Mouse (Mus musculus): ENCODE results near the gene Scml2. TPM values are rescaled to one million over a fixed set of nuclear protein-coding genes. Genes with fewer than 3 reads are reported as not detected.
"Not testable (repeated sequence)": the region's sequence is repeated elsewhere in the genome, so short reads cannot be mapped to it uniquely, and the experiment has no call there.

Gene Scml2
- not detected in 2 replicates for polyA plus RNA-seq (2012; ENCODE audit: insufficient read depth, insufficient read length, missing spikeins)

DNA sequence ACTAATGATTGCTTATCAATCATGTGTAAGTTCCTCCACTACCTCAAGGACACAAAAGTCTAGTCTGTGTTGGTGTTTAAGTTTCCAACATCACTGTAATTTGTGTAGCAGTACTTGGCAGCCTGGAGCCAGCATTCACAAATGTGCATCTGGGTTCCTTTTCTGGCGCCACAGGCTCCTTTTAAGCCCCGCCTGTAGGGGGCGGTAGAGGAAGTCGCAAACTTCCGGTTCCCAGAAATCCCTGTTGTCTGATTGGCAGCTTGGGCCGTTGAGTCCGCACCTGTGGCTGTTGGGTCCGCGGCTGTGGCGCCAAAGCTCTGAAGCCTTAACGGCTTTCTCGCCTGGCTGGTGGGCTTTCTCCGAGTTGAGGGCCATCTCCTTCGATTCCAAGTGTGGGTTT lies at the start of gene Scml2:
Gene Scml2, plus strand, starts transcription at position 301 of the 400 bp plus-strand sequence.
- H3K27ac ChIP-seq (replicated peaks; ENCODE audit: low read depth, low read length); H3K4me3 ChIP-seq (ENCODE audit: insufficient read depth, low read depth, low read length): not testable (repeated sequence)

DNA sequence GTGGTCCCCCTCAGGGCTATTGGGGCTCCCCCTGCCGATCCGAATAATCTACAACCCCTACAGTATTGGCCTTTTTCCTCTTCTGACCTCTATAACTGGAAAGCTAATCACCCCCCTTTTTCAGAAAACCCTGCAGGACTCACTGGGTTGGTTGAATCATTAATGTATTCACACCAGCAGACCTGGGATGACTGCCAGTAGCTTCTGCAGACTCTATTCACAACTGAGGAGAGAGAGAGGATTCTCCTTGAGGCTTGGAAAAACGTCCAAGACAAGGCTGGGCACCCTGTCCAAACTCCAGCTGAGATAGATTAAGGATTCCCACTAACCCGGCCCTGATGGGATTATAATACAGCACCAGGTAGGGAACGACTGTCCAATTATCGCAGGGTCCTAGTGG lies 41.4 kb upstream of the Scml2 start:
- H3K4me3 ChIP-seq (ENCODE audit: insufficient read depth, low read depth, low read length); H3K4me1 ChIP-seq (ENCODE audit: control insufficient read depth, insufficient read depth, insufficient read length, low read length); H3K27ac ChIP-seq (replicated peaks; ENCODE audit: low read depth, low read length): not testable (repeated sequence)

More for the DNA sequence above, at the start of gene Scml2:
- not testable (repeated sequence) for H3K4me1 ChIP-seq (ENCODE audit: control insufficient read depth, insufficient read depth, insufficient read length, low read length)

DNA sequence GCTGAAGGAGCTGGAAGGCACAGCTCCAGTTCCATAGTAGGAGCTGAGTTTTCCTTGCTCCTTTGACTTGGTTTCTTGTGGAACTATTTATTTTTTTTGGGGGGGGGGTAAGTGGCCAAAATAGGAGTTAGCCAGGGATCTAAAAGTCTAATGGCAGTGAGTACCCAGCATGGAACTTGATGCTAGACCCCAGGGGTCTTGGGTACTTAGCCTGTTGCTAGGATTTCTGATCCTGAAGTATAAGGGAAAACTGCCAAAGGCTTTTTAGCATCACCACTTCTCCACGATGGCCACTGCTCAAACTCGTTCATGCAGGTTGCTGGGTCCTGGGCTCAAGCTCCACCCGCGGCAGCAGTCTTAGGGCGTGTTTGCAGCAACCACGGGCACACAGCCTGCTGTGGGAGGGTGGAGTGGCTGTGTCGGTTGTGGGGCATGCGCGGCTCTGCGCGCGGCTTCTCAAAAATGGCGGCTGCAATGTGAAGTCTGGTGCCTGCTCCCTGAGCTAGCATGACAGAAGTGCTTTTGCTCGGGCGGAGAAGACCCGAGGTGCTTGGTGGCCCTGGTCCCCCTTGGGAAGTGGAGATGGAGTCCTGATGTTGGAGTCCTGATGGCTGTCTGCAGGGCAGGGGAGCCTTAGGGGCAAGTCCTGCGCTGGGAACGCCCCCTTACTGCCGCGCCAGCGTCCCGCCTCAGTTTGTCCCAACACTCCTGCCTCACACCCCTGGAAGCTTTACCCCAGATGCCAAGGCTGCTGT lies 45.5 kb downstream of the Scml2 start:
- peak overlapping the region; percentile 68 for H3K4me3 ChIP-seq (ENCODE audit: insufficient read depth, low read depth, low read length)
- no peak overlapping the region for H3K27ac ChIP-seq (replicated peaks; ENCODE audit: low read depth, low read length)
- no peaks in the 10 kb centered on the region; the same call in 1 of the 2 replicates for H3K4me1 ChIP-seq (ENCODE audit: control insufficient read depth, insufficient read depth, insufficient read length, low read length)

GRCm38 (mm10) chrX:161163069-161163416 lies 46.0 kb downstream of the Scml2 start:
- Histone ChIP-seq H3K4me1 (ENCODE audit: control insufficient read depth, insufficient read depth, insufficient read length, low read length) (no peaks in the 10 kb centered on the region; the same call in 1 of the 2 replicates), H3K27ac (replicated peaks; ENCODE audit: low read depth, low read length) (no peak overlapping the region), H3K4me3 (ENCODE audit: insufficient read depth, low read depth, low read length) (peak overlapping the region; percentile 68)

DNA sequence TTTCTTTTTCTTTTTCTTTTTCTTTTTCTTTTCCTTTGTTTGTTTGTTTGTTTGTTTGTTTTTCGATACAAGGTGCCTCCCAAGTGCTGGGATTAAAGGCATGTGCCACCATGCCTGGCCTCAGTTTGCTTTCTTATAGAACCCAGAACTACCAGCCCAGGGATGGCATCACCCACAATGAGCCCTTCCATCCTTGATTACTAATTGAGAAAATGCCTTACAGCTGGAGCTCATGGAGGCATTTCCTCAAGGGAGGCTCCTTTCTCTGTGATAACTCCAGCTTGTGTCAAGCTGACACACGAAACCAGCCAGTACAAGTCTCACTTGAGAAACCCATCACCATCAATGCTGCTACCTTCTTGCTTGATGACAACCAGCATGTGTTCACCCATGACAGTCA lies 170.2 kb downstream of the Scml2 start, which contains the start of gene Gm15262:
Gene Gm15262, plus strand, starts transcription at position 301 of the 400 bp plus-strand sequence.
- H3K4me3 ChIP-seq (ENCODE audit: insufficient read depth, low read depth, low read length), result not testable (repeated sequence)

More for the DNA sequence above, 170.2 kb downstream of the Scml2 start, which contains the start of gene Gm15262:
- H3K4me1 ChIP-seq (ENCODE audit: control insufficient read depth, insufficient read depth, insufficient read length, low read length); H3K27ac ChIP-seq (replicated peaks; ENCODE audit: low read depth, low read length): not testable (repeated sequence)

Other genes starting within 250 kb of the Scml2 start
- not detected in 2 replicates for gene Gja6, start 210.1 kb upstream of the Scml2 start, polyA plus RNA-seq (2012; ENCODE audit: insufficient read depth, insufficient read length, missing spikeins)
- 1.3 and 2.0 TPM in 2 replicates for gene Cdkl5, start 122.5 kb upstream of the Scml2 start, polyA plus RNA-seq (2012; ENCODE audit: insufficient read depth, insufficient read length, missing spikeins)
- not detected in 2 replicates for gene Gm15262, start 170.3 kb downstream of the Scml2 start, polyA plus RNA-seq (2012; ENCODE audit: insufficient read depth, insufficient read length, missing spikeins)